Mouse (Mus musculus): ENCODE data around the gene Nectin1. TPM values are rescaled to one million over a fixed set of nuclear protein-coding genes. Genes with fewer than 3 reads are reported as not detected.

Gene Nectin1
- polyA plus RNA-seq, 1 experiment from 2014 or later = 10.9 TPM

GRCm38 (mm10) chr9:43754083-43754482, 10.3 kb downstream of the Nectin1 start:
- no peak for ATAC-seq (ENCODE audit: low FRiP score)
- Histone ChIP-seq H3K27me3 (ENCODE audit: control insufficient read depth, insufficient read depth, low read length) (no peaks in the 10 kb centered on the region), H3K9me3 (ENCODE audit: control insufficient read depth, low read length) (no peaks in the 10 kb centered on the region), H3K4me1 (replicated peaks; ENCODE audit: control insufficient read depth, insufficient read depth, low read length) (peaks cover 23% of the 10 kb centered on the region), H3K9ac (ENCODE audit: low read depth, low read length) (no peak overlapping the region), H3K4me2 (replicated peaks; ENCODE audit: low read depth, low read length) (peak overlapping the region; percentile 19; the same call in 1 of the 2 replicates), H3K36me3 (ENCODE audit: control insufficient read depth, insufficient read depth, low read length) (no peaks in the 10 kb centered on the region), H3K27ac (ENCODE audit: low read depth, low read length) (peak overlapping the region; percentile 91), H3K4me3 (ENCODE audit: low read depth, low read length) (no peak overlapping the region)
- 45% methylated on average over 5 of the region's 5 CpGs for whole genome bisulfite sequencing
- DNase-seq (ENCODE audit: low spot score) = no peak

DNA sequence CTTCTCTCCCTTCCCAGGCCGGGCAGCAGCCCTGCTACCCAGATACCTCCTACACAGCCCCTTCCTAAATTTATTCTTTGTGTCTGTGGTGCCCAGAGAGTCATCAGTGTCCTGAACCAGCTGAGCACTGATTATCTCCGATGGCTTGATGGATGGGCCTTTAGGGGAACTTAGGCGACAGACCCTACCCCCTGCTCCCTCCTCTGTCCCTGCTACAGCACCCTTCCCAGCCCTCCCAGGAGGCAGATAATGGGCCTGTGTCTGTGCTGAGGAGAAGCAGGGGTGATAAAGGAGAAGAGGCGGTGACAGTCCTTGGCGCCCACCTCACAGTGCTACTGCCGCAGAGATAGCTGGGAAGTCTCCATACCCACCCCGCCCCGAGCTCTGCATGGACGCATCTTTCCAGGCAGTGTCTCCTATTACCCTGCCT, 11.0 kb downstream of the Nectin1 start:
- Histone ChIP-seq H3K4me2 (replicated peaks; ENCODE audit: low read depth, low read length) (0 out of 2 replicates have a peak overlapping the region, but pooled peaks have one; percentile 19), H3K27me3 (ENCODE audit: control insufficient read depth, insufficient read depth, low read length) (no peaks in the 10 kb centered on the region), H3K9ac (ENCODE audit: low read depth, low read length) (no peak overlapping the region), H3K27ac (ENCODE audit: low read depth, low read length) (peak overlapping the region; percentile 91), H3K4me3 (ENCODE audit: low read depth, low read length) (no peak overlapping the region), H3K36me3 (ENCODE audit: control insufficient read depth, insufficient read depth, low read length) (no peaks in the 10 kb centered on the region), H3K9me3 (ENCODE audit: control insufficient read depth, low read length) (no peaks in the 10 kb centered on the region), H3K4me1 (replicated peaks; ENCODE audit: control insufficient read depth, insufficient read depth, low read length) (peaks cover 23% of the 10 kb centered on the region)
- ATAC-seq (ENCODE audit: low FRiP score) (peak; percentile 84), DNase-seq (ENCODE audit: low spot score) (peak; percentile 59)
- 46% methylated on average over 9 of the region's 9 CpGs for WGBS

- H3K27ac ChIP-seq (ENCODE audit: low read depth, low read length) = peak overlapping the region; percentile 91
These were observed 11.7 kb downstream of the Nectin1 start for GRCm38 (mm10) chr9:43755464-43755863.

GRCm38 (mm10) chr9:43755928-43756327, 12.1 kb downstream of the Nectin1 start:
- no peaks in the 10 kb centered on the region for H3K36me3 ChIP-seq (ENCODE audit: control insufficient read depth, insufficient read depth, low read length)
- H3K9ac ChIP-seq (ENCODE audit: low read depth, low read length) = no peak overlapping the region
- ATAC-seq (ENCODE audit: low FRiP score) (no peak), DNase-seq (ENCODE audit: low spot score) (no peak)
- H3K4me1 ChIP-seq (replicated peaks; ENCODE audit: control insufficient read depth, insufficient read depth, low read length) = peaks cover 15% of the 10 kb centered on the region
- no peak overlapping the region for H3K4me3 ChIP-seq (ENCODE audit: low read depth, low read length)
- H3K4me2 ChIP-seq (replicated peaks; ENCODE audit: low read depth, low read length) = no peak overlapping the region
- 68% methylated on average over 2 of the region's 2 CpGs for WGBS
- H3K27ac ChIP-seq (ENCODE audit: low read depth, low read length) = 0 out of 2 replicates have a peak overlapping the region, but pooled peaks have one; percentile 17
- no peaks in the 10 kb centered on the region for H3K27me3 ChIP-seq (ENCODE audit: control insufficient read depth, insufficient read depth, low read length)
- no peaks in the 10 kb centered on the region for H3K9me3 ChIP-seq (ENCODE audit: control insufficient read depth, low read length)

More at GRCm38 (mm10) chr9:43755464-43755863, 11.7 kb downstream of the Nectin1 start:
- H3K27me3 ChIP-seq (ENCODE audit: control insufficient read depth, insufficient read depth, low read length) = no peaks in the 10 kb centered on the region
- no peaks in the 10 kb centered on the region for H3K9me3 ChIP-seq (ENCODE audit: control insufficient read depth, low read length)
- H3K36me3 ChIP-seq (ENCODE audit: control insufficient read depth, insufficient read depth, low read length) = no peaks in the 10 kb centered on the region
- H3K4me3 ChIP-seq (ENCODE audit: low read depth, low read length) = no peak overlapping the region
- ATAC-seq (ENCODE audit: low FRiP score) = no peak
- no peak overlapping the region for H3K4me2 ChIP-seq (replicated peaks; ENCODE audit: low read depth, low read length)
- DNase-seq (ENCODE audit: low spot score) = no peak
- 80% methylated on average over 4 of the region's 4 CpGs for WGBS
- H3K4me1 ChIP-seq (replicated peaks; ENCODE audit: control insufficient read depth, insufficient read depth, low read length) = peaks cover 20% of the 10 kb centered on the region
- no peak overlapping the region for H3K9ac ChIP-seq (ENCODE audit: low read depth, low read length)

GRCm38 (mm10) chr9:43757225-43757624, 13.4 kb downstream of the Nectin1 start:
- Histone ChIP-seq H3K9me3 (ENCODE audit: control insufficient read depth, low read length) (no peaks in the 10 kb centered on the region), H3K27ac (ENCODE audit: low read depth, low read length) (no peak overlapping the region), H3K9ac (ENCODE audit: low read depth, low read length) (no peak overlapping the region), H3K4me3 (ENCODE audit: low read depth, low read length) (no peak overlapping the region), H3K36me3 (ENCODE audit: control insufficient read depth, insufficient read depth, low read length) (no peaks in the 10 kb centered on the region), H3K4me2 (replicated peaks; ENCODE audit: low read depth, low read length) (no peak overlapping the region), H3K4me1 (replicated peaks; ENCODE audit: control insufficient read depth, insufficient read depth, low read length) (peaks cover 24% of the 10 kb centered on the region), H3K27me3 (ENCODE audit: control insufficient read depth, insufficient read depth, low read length) (no peaks in the 10 kb centered on the region)
- 82% methylated on average over 10 of the region's 10 CpGs for WGBS
- ATAC-seq (ENCODE audit: low FRiP score) = no peak
- no peak for DNase-seq (ENCODE audit: low spot score)

DNA sequence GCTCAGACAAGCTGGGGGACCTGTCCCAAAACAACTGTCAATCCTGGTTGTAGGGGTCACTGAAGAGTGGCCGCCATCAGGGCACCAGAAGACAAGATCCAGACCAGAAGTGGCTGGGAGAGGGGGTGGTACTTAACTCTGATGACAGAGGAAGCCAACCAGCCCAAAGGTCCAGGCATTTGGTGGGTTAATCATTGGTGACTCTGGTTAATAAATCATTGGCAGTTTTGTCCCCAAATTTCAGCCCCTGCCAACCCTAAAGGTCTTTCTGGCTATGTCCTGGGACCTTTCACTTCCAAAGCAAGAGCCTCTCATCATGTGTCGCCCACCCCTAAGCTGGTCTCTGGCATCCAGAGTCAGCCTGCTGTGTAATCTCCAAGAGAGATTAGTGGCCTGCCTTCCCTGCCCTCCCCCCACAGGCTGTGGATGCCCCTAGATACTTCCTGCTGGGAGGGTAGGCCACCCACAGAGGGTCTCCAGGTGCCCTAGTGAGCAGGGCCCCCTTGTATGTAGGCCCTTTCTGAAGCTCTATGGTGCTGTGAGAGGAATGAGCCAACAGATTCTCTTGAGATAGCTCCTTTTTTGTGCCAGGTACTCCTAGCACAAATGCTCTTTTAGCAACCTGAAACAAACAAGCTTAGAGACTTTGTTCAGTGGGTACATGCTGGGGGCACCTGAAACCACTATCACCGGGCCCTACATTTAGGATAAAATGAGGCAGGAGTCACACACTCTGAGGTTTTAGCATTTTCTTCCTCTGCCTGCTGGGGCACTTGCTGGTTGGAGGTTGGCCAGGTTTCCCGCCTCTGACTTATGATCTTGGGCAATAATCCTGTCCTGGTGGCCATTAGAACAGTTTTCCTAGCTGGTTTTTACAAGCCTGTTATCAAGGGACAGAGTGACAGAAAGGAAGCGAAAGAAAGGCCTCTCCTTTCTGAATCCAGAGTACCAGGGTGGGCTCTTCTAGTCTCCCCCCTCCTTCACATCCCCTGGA, 14.5 kb downstream of the Nectin1 start:
- Histone ChIP-seq H3K9ac (ENCODE audit: low read depth, low read length) (no peak overlapping the region), H3K36me3 (ENCODE audit: control insufficient read depth, insufficient read depth, low read length) (no peaks in the 10 kb centered on the region), H3K9me3 (ENCODE audit: control insufficient read depth, low read length) (no peaks in the 10 kb centered on the region), H3K4me3 (ENCODE audit: low read depth, low read length) (no peak overlapping the region), H3K4me2 (replicated peaks; ENCODE audit: low read depth, low read length) (no peak overlapping the region), H3K27ac (ENCODE audit: low read depth, low read length) (no peak overlapping the region), H3K27me3 (ENCODE audit: control insufficient read depth, insufficient read depth, low read length) (no peaks in the 10 kb centered on the region), H3K4me1 (replicated peaks; ENCODE audit: control insufficient read depth, insufficient read depth, low read length) (peaks cover 24% of the 10 kb centered on the region)
- WGBS = 71% methylated on average over 5 of the region's 5 CpGs
- DNase-seq (ENCODE audit: low spot score) (no peak), ATAC-seq (ENCODE audit: low FRiP score) (no peak)

- H3K4me2 ChIP-seq (replicated peaks; ENCODE audit: low read depth, low read length) = no peak overlapping the region
- H3K4me1 ChIP-seq (replicated peaks; ENCODE audit: control insufficient read depth, insufficient read depth, low read length) = peaks cover 18% of the 10 kb centered on the region
- WGBS = 84% methylated on average over 12 of the region's 12 CpGs
These were observed 16.3 kb downstream of the Nectin1 start for GRCm38 (mm10) chr9:43760078-43760477.

GRCm38 (mm10) chr9:43761181-43761820, 17.5 kb downstream of the Nectin1 start:
- H3K4me1 ChIP-seq (replicated peaks; ENCODE audit: control insufficient read depth, insufficient read depth, low read length) = peaks cover 22% of the 10 kb centered on the region
- DNase-seq (ENCODE audit: low spot score) = peak; percentile 73
- ATAC-seq (ENCODE audit: low FRiP score) = peak; percentile 80
- no peaks in the 10 kb centered on the region for H3K9me3 ChIP-seq (ENCODE audit: control insufficient read depth, low read length)
- peak overlapping the region; percentile 72 for H3K27ac ChIP-seq (ENCODE audit: low read depth, low read length)
- H3K4me2 ChIP-seq (replicated peaks; ENCODE audit: low read depth, low read length) = no peak overlapping the region
- no peaks in the 10 kb centered on the region for H3K36me3 ChIP-seq (ENCODE audit: control insufficient read depth, insufficient read depth, low read length)
- H3K27me3 ChIP-seq (ENCODE audit: control insufficient read depth, insufficient read depth, low read length) = no peaks in the 10 kb centered on the region
- no peak overlapping the region for H3K4me3 ChIP-seq (ENCODE audit: low read depth, low read length)
- no peak overlapping the region for H3K9ac ChIP-seq (ENCODE audit: low read depth, low read length)
- WGBS = 43% methylated on average over 5 of the region's 5 CpGs

More at GRCm38 (mm10) chr9:43760078-43760477, 16.3 kb downstream of the Nectin1 start:
- H3K27ac ChIP-seq (ENCODE audit: low read depth, low read length) = peak overlapping the region; percentile 25
- H3K4me3 ChIP-seq (ENCODE audit: low read depth, low read length) = no peak overlapping the region
- no peaks in the 10 kb centered on the region for H3K9me3 ChIP-seq (ENCODE audit: control insufficient read depth, low read length)
- H3K27me3 ChIP-seq (ENCODE audit: control insufficient read depth, insufficient read depth, low read length) = no peaks in the 10 kb centered on the region
- DNase-seq (ENCODE audit: low spot score) (no peak), ATAC-seq (ENCODE audit: low FRiP score) (no peak)
- no peak overlapping the region for H3K9ac ChIP-seq (ENCODE audit: low read depth, low read length)
- no peaks in the 10 kb centered on the region for H3K36me3 ChIP-seq (ENCODE audit: control insufficient read depth, insufficient read depth, low read length)

Data from hindbrain, embryonic 11.5 days (tissue).